Mouse (Mus musculus) heart, embryonic 11.5 days (tissue): ENCODE data around the gene BC030499. TPM values are rescaled to one million over a fixed set of nuclear protein-coding genes. Genes with fewer than 3 reads are reported as not detected.

Source experiments
- ATAC-seq: fragments of 200-750 bp; cut with Nextera tagmentation; replicated peaks from 2 replicates; pipeline ENCODE4 v1.8.0; 2017; ENCODE audit warnings: moderate library complexity; ENCODE audit not compliant: insufficient number of reproducible peaks, low FRiP score, low TSS enrichment
- H3K27ac ChIP-seq: fragments of 300-500 bp; sonication (generic); 2 replicates; pipeline ENCODE4 v1.5.1; 2014; ENCODE audit warnings: mild to moderate bottlenecking, low read depth, low read length
- H3K27me3 ChIP-seq: fragments of 300-500 bp; sonication (generic); 2 replicates; pipeline ENCODE4 v1.6.1; 2014; ENCODE audit warnings: mild to moderate bottlenecking, low read length, mixed read lengths; ENCODE audit not compliant: control insufficient read depth, insufficient read depth
- H3K36me3 ChIP-seq: fragments of 300-500 bp; sonication (generic); 2 replicates; pipeline ENCODE4 v1.6.1; 2014; ENCODE audit warnings: mild to moderate bottlenecking, low read length, moderate library complexity, mixed read lengths; ENCODE audit not compliant: control insufficient read depth, insufficient read depth
- H3K4me1 ChIP-seq: fragments of 300-500 bp; sonication (generic); 2 replicates; pipeline ENCODE4 v1.6.1; 2014; ENCODE audit warnings: low read length; ENCODE audit not compliant: control insufficient read depth, insufficient read depth
- H3K4me2 ChIP-seq: fragments of 300-500 bp; sonication (generic); 2 replicates; pipeline ENCODE4 v1.6.1; 2014; ENCODE audit warnings: mild to moderate bottlenecking, moderate library complexity
- H3K4me3 ChIP-seq: fragments of 300-500 bp; sonication (generic); 2 replicates; pipeline ENCODE4 v1.5.1; 2014; ENCODE audit warnings: low read depth, low read length
- H3K9ac ChIP-seq: fragments of 300-500 bp; sonication (generic); 2 replicates; pipeline ENCODE4 v1.6.1; 2014; ENCODE audit warnings: mild to moderate bottlenecking, low read depth, low read length, moderate library complexity
- H3K9me3 ChIP-seq: fragments of 300-500 bp; sonication (generic); replicated peaks from 2 replicates; pipeline ENCODE4 v1.6.1; 2016; ENCODE audit warnings: low read length; ENCODE audit not compliant: control insufficient read depth
- WGBS: fragments of 180-500 bp; shearing (Covaris S2); extraction: QIAGEN DNeasy Blood & Tissue Kit; methylation state at CpG from one replicate; pipeline ENCODE4 v1.1.7; 2014; ENCODE audit not compliant: insufficient replicate concordance; 5-methylcytosine and 5-hydroxymethylcytosine counted together
- polyA plus RNA-seq: library from polyadenylated mRNA; unstranded; fragments of >200 nt; fragmentation: Nextera tagmentation; extraction: Ambion mirVana; gene quantifications from 2 replicates; pipeline ENCODE4 v1.2.1, GENCODE M21; 2014

Gene BC030499
- polyA plus RNA-seq, 1 experiment from 2014 or later: 0.17 TPM

DNA sequence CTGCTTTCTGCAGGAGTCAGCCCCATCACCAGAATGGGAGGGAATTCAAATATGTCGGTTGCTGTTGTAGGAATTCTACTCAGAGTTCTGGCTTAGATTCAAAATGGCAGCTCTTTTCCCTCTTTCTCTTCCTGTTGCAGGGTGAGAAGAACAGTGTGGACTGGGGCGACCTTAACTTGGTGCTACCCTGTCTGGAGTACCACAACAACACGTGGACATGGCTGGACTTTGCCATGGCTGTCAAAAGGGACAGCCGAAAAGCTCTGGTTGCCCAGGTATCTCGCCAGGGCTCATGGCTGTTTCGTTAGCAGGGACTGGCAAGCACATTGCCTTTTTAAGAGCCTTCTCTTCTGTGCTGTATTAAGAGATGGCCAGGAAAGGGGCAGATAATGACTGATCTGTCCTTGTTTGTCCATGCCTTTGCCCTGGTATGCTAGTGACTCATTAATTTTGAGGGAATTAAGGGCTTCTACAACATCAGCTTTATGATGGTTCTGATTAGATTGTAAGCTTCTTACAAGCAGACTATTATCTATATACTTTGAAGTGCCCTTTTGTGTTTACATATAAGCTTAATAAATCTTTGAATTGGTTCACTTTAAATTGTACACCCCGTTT, 1.4 kb upstream of the BC030499 start:
- Histone ChIP-seq H3K27me3 (no peaks in the 10 kb centered on the region), H3K4me2 (no peak overlapping the region), H3K4me1 (no peaks in the 10 kb centered on the region), H3K9me3 (no peaks in the 10 kb centered on the region), H3K4me3 (no peak overlapping the region), H3K9ac (no peak overlapping the region), H3K36me3 (peaks cover 35% of the 10 kb centered on the region), H3K27ac (no peak overlapping the region)
- no peak for ATAC-seq
- WGBS: 84% methylated on average over 7 of the region's 7 CpGs

DNA sequence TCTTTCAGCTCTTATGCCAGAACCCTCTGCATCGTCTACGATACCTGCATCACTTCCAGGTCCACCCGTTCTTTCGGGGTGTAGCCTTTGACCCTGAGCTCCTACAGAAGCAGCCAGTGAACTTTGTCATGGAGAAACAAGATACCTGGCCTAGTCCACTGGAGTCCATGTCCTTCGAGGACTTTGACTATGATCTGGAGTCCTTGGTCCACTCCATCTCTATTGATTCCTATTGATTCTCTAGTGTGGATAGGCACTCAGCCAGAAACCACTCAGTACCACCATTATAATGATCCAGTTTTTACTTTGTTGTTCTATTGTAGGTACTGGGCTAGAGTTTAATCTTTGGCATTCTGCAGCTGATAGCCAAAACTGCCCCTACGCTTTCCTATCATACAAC, 3.9 kb downstream of the BC030499 start:
- no peak overlapping the region for H3K27ac ChIP-seq
- no peak overlapping the region for H3K9ac ChIP-seq
- no peak for ATAC-seq
- H3K4me2 ChIP-seq: no peak overlapping the region
- peaks cover 6% of the 10 kb centered on the region; the same call in 1 of the 2 replicates for H3K36me3 ChIP-seq
- no peaks in the 10 kb centered on the region for H3K4me1 ChIP-seq
- no peak overlapping the region for H3K4me3 ChIP-seq
- no peaks in the 10 kb centered on the region for H3K9me3 ChIP-seq
- no peaks in the 10 kb centered on the region for H3K27me3 ChIP-seq
- WGBS: 89% methylated on average over 6 of the region's 6 CpGs

DNA sequence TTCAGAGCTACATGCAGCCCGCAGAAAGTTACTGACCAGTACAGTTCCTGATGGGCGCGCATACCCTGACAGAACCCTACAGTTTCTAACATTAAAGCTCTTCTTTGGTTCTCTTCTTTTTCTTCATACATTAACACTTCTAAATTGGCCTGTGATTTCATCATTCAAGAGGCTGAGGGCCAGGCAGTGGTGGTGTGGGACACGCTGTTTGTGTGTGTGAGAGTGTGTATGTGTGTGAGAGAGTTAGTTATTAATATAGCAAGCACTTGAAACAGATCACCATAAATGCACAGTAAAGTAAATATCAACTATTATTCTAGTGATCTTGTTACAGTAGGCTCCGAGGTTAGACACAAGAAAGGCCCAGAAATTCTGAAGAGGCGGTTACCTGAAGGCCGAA, 10.3 kb downstream of the BC030499 start:
- peak overlapping the region; percentile 76; the same call in 1 of the 2 replicates for H3K27ac ChIP-seq
- peak overlapping the region; percentile 81 for H3K4me2 ChIP-seq
- peak overlapping the region; percentile 81 for H3K4me3 ChIP-seq
- H3K9ac ChIP-seq: peak overlapping the region; percentile 59
- H3K9me3 ChIP-seq: no peaks in the 10 kb centered on the region
- 0 out of 2 replicates have a peak, but pooled peaks have one; percentile 18 for ATAC-seq
- H3K27me3 ChIP-seq: no peaks in the 10 kb centered on the region
- WGBS: 70% methylated on average over 7 of the region's 7 CpGs
- no peaks in the 10 kb centered on the region for H3K4me1 ChIP-seq
- H3K36me3 ChIP-seq: peaks cover 13% of the 10 kb centered on the region

DNA sequence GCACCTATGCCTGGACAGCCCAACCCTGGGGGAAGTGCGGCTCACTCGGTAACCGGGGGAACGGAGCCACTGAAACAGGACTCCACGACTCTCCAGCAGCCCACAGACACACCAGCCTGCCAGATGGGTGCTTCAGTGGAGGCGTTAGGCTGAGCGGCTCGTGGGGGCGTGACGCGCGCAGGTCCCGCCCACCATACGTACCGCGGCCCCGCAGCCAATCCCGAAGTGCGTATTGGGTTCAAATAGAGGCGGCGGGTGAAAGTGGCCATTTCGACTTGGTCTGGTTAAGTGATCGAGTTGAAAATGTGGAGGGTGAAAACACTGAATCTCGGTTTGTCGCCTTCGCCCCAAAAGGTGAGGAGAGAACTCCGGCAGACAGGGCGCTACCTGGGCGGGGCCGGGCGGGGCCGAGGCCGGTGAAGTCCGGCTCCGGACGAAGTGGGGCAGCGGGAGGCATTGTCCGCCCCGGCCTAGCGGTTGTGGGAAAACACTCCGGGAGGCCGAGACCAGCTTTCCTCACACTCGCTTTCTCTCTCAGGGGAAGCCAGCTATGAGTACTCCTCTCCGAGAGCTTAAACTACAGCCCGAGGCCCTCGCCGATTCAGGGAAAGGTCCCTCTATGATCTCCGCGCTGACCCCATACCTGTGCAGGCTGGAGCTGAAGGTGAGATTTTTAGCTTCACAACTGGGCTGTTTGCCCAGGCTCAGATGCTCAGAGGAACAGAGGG, 10.9 kb downstream of the BC030499 start, which contains the start of gene Spag5:
TSS of gene Spag5 (plus strand) at position 173 of the 728 bp plus-strand sequence.
- under 1% methylated on average over 49 of the region's 49 CpGs for WGBS

DNA sequence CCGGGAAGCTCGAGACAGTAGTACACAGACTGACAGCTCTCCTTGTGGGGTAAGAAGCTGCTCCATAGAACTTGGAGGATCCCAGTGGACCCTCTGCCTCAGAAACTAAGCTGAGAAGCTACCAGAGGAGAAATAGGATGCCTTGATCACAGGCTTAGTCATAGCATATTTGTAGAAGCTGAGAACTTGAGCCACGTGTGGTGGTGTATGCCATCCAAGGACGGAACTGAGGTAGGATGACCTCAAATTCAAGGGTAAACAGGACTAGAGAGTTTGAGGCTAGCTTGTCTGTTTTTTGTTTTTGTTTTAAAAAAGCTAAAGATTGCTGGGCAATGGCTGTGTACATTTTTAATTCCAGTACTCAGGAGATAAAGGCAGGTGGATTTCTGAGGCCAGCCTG, 14.6 kb downstream of the BC030499 start:
- H3K36me3 ChIP-seq: peaks cover 25% of the 10 kb centered on the region
- no peak for ATAC-seq

More for the DNA sequence above, 10.9 kb downstream of the BC030499 start, which contains the start of gene Spag5:
- peak; percentile 98 for ATAC-seq
- H3K9ac ChIP-seq: peak within 1 kb of the TSS; percentile 77
- H3K4me2 ChIP-seq: peak within 1 kb of the TSS; percentile 81
- H3K9me3 ChIP-seq: no peaks in the 10 kb centered on the region
- H3K4me3 ChIP-seq: peak within 1 kb of the TSS; percentile 81
- H3K27ac ChIP-seq: peak within 1 kb of the TSS; percentile 76
- no peaks in the 10 kb centered on the region for H3K27me3 ChIP-seq
- H3K4me1 ChIP-seq: no peaks in the 10 kb centered on the region
- H3K36me3 ChIP-seq: peaks cover 13% of the 10 kb centered on the region

DNA sequence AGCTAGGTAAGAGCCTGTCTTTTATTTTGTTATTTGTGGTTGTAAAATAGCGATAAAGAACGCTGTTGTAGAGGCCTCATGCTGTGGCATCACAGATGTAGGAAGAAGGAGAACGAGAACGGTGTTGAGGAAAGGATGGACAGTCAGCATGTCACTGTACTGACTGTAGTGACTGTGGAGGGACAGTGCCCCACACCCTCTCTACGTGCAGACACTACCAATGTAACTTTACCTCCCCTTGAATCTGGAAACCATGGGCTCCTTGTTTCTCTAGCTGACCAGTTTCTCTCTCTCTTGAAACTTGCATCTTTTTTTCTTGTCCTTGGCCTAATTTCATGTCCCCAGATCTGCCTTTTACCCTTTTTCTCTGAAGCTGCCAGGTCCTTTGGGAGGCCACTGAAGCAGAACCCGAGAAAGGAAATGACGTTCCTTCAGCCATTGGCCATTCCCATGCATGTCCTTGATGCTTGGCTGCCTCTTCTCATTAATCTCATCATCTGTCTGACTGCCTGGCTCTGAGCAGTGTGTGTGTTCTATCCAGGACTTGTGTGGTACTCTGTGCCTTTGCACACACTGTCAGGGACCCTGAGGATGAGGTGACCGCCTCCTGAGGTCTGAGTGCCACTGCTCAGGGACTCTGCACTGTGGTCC, 20.3 kb downstream of the BC030499 start:
- peaks cover 39% of the 10 kb centered on the region for H3K36me3 ChIP-seq
- H3K27ac ChIP-seq: no peak overlapping the region
- WGBS: 92% methylated on average over 8 of the region's 8 CpGs
- no peaks in the 10 kb centered on the region for H3K4me1 ChIP-seq
- no peak for ATAC-seq
- no peak overlapping the region for H3K4me3 ChIP-seq
- no peak overlapping the region for H3K4me2 ChIP-seq
- H3K9me3 ChIP-seq: no peaks in the 10 kb centered on the region
- no peak overlapping the region for H3K9ac ChIP-seq
- no peaks in the 10 kb centered on the region for H3K27me3 ChIP-seq

More for the DNA sequence above, 14.6 kb downstream of the BC030499 start:
- H3K4me3 ChIP-seq: no peak overlapping the region
- H3K27ac ChIP-seq: no peak overlapping the region
- no peaks in the 10 kb centered on the region for H3K4me1 ChIP-seq
- WGBS: 93% methylated on average over 4 of the region's 4 CpGs
- no peaks in the 10 kb centered on the region for H3K9me3 ChIP-seq
- H3K4me2 ChIP-seq: no peak overlapping the region
- H3K9ac ChIP-seq: no peak overlapping the region
- H3K27me3 ChIP-seq: no peaks in the 10 kb centered on the region

DNA sequence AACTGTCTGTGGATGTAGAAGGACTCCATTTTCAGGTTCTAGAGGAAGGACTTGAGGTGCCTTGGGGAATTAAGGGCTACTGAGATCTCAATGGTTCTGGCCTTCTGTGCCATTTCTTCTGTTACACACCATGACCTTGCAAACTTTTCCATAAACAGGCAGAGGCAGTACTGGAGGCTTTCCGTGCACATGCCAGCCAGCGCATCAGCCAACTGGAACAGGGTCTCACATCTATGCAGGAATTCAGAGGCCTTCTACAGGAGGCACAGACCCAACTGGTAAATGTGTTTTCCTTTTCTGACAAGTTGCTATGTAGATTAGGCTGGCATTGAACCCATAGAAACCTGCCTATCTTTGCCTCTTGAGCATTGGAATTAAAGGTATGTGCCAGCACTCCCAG, 23.0 kb downstream of the BC030499 start:
- Histone ChIP-seq H3K27ac (no peak overlapping the region), H3K9ac (no peak overlapping the region), H3K27me3 (no peaks in the 10 kb centered on the region), H3K36me3 (peaks cover 49% of the 10 kb centered on the region), H3K9me3 (no peaks in the 10 kb centered on the region), H3K4me3 (no peak overlapping the region), H3K4me2 (no peak overlapping the region), H3K4me1 (no peaks in the 10 kb centered on the region)
- WGBS: 97% methylated on average over 2 of the region's 2 CpGs
- no peak for ATAC-seq

DNA sequence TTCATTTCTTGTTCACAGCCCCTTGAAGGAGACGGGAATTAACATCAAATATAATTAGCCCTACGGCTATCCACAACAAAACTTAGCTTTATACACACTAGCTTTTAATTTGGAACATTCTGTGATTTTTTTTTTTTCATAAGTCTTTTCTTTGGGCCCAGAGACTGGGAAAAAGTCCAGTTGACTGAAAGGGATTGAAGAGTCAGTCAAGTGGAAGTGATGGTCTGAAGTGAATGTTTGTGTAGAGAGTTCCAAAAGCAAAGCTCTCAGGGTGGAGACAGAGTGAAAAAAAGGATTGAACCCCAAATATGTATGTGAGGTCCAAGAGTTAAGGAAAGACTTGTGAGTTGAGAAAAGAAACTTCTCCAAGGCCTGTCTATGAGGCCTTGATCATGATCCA, 27.8 kb downstream of the BC030499 start:
- H3K36me3 ChIP-seq: peaks cover 56% of the 10 kb centered on the region
- WGBS: 92% methylated on average over 2 of the region's 2 CpGs
- peaks cover 4% of the 10 kb centered on the region; the same call in 1 of the 2 replicates for H3K4me1 ChIP-seq
- no peak for ATAC-seq
- H3K27ac ChIP-seq: no peak overlapping the region
- H3K9me3 ChIP-seq: no peaks in the 10 kb centered on the region
- no peak overlapping the region for H3K4me3 ChIP-seq
- no peak overlapping the region for H3K9ac ChIP-seq
- H3K4me2 ChIP-seq: no peak overlapping the region
- no peaks in the 10 kb centered on the region for H3K27me3 ChIP-seq
